In genomic region chr14:46076738-46077137, GRCm38 (mm10) we compare ENCODE assay signal across 11 mouse cellular contexts.
A peak's percentile ranks its signal among the peaks of the same experiment; 100 is the strongest.
DNase-seq lines count a peak whose midpoint lies in the region; ATAC-seq and TF ChIP-seq lines count a peak whose summit lies in the region.
"Had no signal": no experiment of that assay in that cellular context is flagged by ENCODE, and none has a peak within 500 bp of the region (broad histone marks: within the 10 kb centered on the region; RNA-seq: fewer than 3 reads in every experiment).

No protein-coding gene starts in this region.

- no peak overlapping the region for H3K4me2 ChIP-seq in liver, postnatal 0 days (ENCODE audit: low read depth, low read length)
- H3K4me2 ChIP-seq in CH12.LX (ENCODE audit: insufficient read depth, low read depth, poor library complexity, severe bottlenecking), result no peak overlapping the region
- H3K4me2 ChIP-seq: embryonic facial prominence, embryonic 12.5 days; heart, embryonic 15.5 days had no signal

- H3K36me3 ChIP-seq in liver, adult 2 months (ENCODE audit: control insufficient read depth, insufficient read depth, low read length), result no peaks in the 10 kb centered on the region
- H3K36me3 ChIP-seq in liver, postnatal 0 days (replicated peaks; ENCODE audit: insufficient read depth, low read length), result no peaks in the 10 kb centered on the region
- no peaks in the 10 kb centered on the region for H3K36me3 ChIP-seq in CH12.LX (replicated peaks in 1 of 2; ENCODE audit: control insufficient read depth in 1 of 2, insufficient read depth in 1 of 2, low read length in 1 of 2)
- H3K36me3 ChIP-seq: embryonic facial prominence, embryonic 12.5 days; heart, embryonic 15.5 days had no signal

- TF ChIP-seq RAD21 in CH12.LX (IDR thresholded peaks at IDR 0.05; ENCODE audit: low read depth, low read length), result peak; percentile 28

- no peak for TF ChIP-seq EP300 in liver, postnatal 0 days (IDR thresholded peaks at IDR 0.05; ENCODE audit: low read depth)
- no peak for TF ChIP-seq EP300 in CH12.LX (IDR thresholded peaks at IDR 0.05; ENCODE audit: low read length)

- 97% methylated on average over 2 of the region's 2 CpGs for WGBS in liver, adult 2 months
- WGBS in liver, postnatal 0 days (ENCODE audit: insufficient replicate concordance), result 85% methylated on average over 2 of the region's 2 CpGs

- TF ChIP-seq POLR2A in liver, adult 2 months (IDR thresholded peaks at IDR 0.05; ENCODE audit: extremely low read depth, insufficient read depth, low read length), result no peak
- TF ChIP-seq POLR2A in CH12.LX (IDR thresholded peaks at IDR 0.05; ENCODE audit: low read depth, low read length), result no peak

- TF ChIP-seq CTCF in gastrocnemius, adult 2 months (IDR thresholded peaks at IDR 0.05), result peak; percentile 54
- peak; percentile 22; the same call in 1 of the 2 replicates for TF ChIP-seq CTCF in liver, adult 2 months (IDR thresholded peaks at IDR 0.05; ENCODE audit: low read depth, low read length)
- TF ChIP-seq CTCF in liver, postnatal 0 days (IDR thresholded peaks at IDR 0.05; ENCODE audit: low read depth), result no peak
- peak; percentile 12 to 32; a peak in 1 of 4 replicates for TF ChIP-seq CTCF in CH12.LX (conservative IDR thresholded peaks at IDR 0.05 in 1 of 2, IDR thresholded peaks at IDR 0.05 in 1 of 2; ENCODE audit: low read depth in 2 of 2, low read length in 2 of 2)

- H3K4me1 ChIP-seq in liver, adult 2 months (ENCODE audit: control insufficient read depth, insufficient read depth, low read length), result no peaks in the 10 kb centered on the region
- no peaks in the 10 kb centered on the region for H3K4me1 ChIP-seq in liver, postnatal 0 days (ENCODE audit: insufficient read depth)
- H3K4me1 ChIP-seq in CH12.LX (ENCODE audit: control insufficient read depth in 1 of 2, insufficient read depth in 2 of 2), result no peaks in the 10 kb centered on the region

- intact Hi-C loops in gastrocnemius, adult 2 months (cut with DNase I), result no loop called here

- H3K4me3 ChIP-seq in gastrocnemius, adult 2 months, result no peak overlapping the region
- H3K4me3 ChIP-seq in liver, adult 2 months (ENCODE audit: insufficient read depth, low read depth, low read length), result no peak overlapping the region
- H3K4me3 ChIP-seq in liver, postnatal 0 days (ENCODE audit: low read depth, low read length), result no peak overlapping the region
- H3K4me3 ChIP-seq in CH12.LX (replicated peaks in 1 of 3; ENCODE audit: low read depth in 2 of 3, low read length in 2 of 3, poor library complexity in 1 of 3), result no peak overlapping the region
- H3K4me3 ChIP-seq: embryonic facial prominence, embryonic 12.5 days; heart, embryonic 15.5 days had no signal

- H3K9me3 ChIP-seq in liver, postnatal 0 days (ENCODE audit: low read length), result no peaks in the 10 kb centered on the region
- H3K9me3 ChIP-seq in CH12.LX (replicated peaks; ENCODE audit: low read length), result no peaks in the 10 kb centered on the region
- H3K9me3 ChIP-seq: embryonic facial prominence, embryonic 12.5 days; heart, embryonic 15.5 days had no signal

- no peaks in the 10 kb centered on the region for H3K27me3 ChIP-seq in liver, adult 2 months (ENCODE audit: control insufficient read depth, insufficient read depth, low read length)
- H3K27me3 ChIP-seq in liver, postnatal 0 days (ENCODE audit: insufficient read depth, low read length), result no peaks in the 10 kb centered on the region
- H3K27me3 ChIP-seq in CH12.LX (replicated peaks), result no peaks in the 10 kb centered on the region
- H3K27me3 ChIP-seq: embryonic facial prominence, embryonic 12.5 days; heart, embryonic 15.5 days had no signal

- dilution Hi-C loops in CH12.LX (cut with MboI; ENCODE audit: extremely low pct_ligation_motif_present, extremely low pct_unique_long_range_greater_than_20kb, low sequenced_read_pairs), result no loop called here

- H3K27ac ChIP-seq in gastrocnemius, adult 2 months, result no peak overlapping the region
- H3K27ac ChIP-seq in liver, adult 2 months (replicated peaks; ENCODE audit: insufficient read depth, low read depth, low read length), result no peak overlapping the region
- H3K27ac ChIP-seq in liver, postnatal 0 days (ENCODE audit: low read depth), result no peak overlapping the region
- H3K27ac ChIP-seq in CH12.LX (ENCODE audit: insufficient read depth, low read depth), result no peak overlapping the region
- H3K27ac ChIP-seq: embryonic facial prominence, embryonic 12.5 days; heart, embryonic 15.5 days had no signal

- in situ Hi-C loops in CH12.LX (cut with MboI; ENCODE audit: low pct_ligation_motif_present, low pct_unique_long_range_greater_than_20kb, low sequenced_read_pairs), result no loop called here

- DNase-seq in gastrocnemius, adult 2 months, result no peak
- DNase-seq in gastrocnemius, adult 8-10 months (ENCODE audit: low spot score in 2 of 2), result no peak
- DNase-seq in liver, adult 2 months (ENCODE audit: extremely low read depth, low read depth, low spot score), result no peak
- no peak for DNase-seq in liver, postnatal 0 days
- DNase-seq in CH12.LX (ENCODE audit: extremely low read depth) (no peak), R1 (ENCODE audit: low read depth, low spot score) (peak; percentile 71)
- DNase-seq in left cerebral cortex, adult 8-10 months (ENCODE audit: low spot score in 2 of 2), result no peak
- DNase-seq: thymus, postnatal 36 days had no signal

- ATAC-seq in liver, postnatal 0 days, result no peak
- ATAC-seq in frontal cortex, adult (ENCODE audit: low TSS enrichment), result no peak

- no peaks in the 10 kb centered on the region for H3K79me2 ChIP-seq in liver, adult 2 months (ENCODE audit: control insufficient read depth, insufficient read depth, low read length)
- H3K79me2 ChIP-seq in CH12.LX (replicated peaks; ENCODE audit: control insufficient read depth, extremely low read depth, insufficient read depth, poor library complexity, severe bottlenecking), result no peaks in the 10 kb centered on the region

- no peak overlapping the region for H3K9ac ChIP-seq in liver, adult 2 months (ENCODE audit: low read depth, low read length)
- H3K9ac ChIP-seq in liver, postnatal 0 days (replicated peaks), result no peak overlapping the region
- no peak overlapping the region for H3K9ac ChIP-seq in CH12.LX (ENCODE audit: insufficient read depth, low read depth)
- H3K9ac ChIP-seq: embryonic facial prominence, embryonic 12.5 days; heart, embryonic 15.5 days had no signal

TF ChIP-seq in CH12.LX, 34 proteins besides CTCF, POLR2A, EP300 and RAD21:
- peak; percentile 19; the same call in 1 of the 2 replicates for TF ChIP-seq SMC3 (IDR thresholded peaks at IDR 0.05; ENCODE audit: low read depth, low read length)
- no peak for TF ChIP-seq NELFE (IDR thresholded peaks at IDR 0.05; ENCODE audit: low read depth, low read length)
